Mouse (Mus musculus) intestine, embryonic 15.5 days (tissue): ENCODE measurements around the gene Zswim2. TPM values are rescaled to one million over a fixed set of nuclear protein-coding genes. Genes with fewer than 3 reads are reported as not detected.

Source experiments
- ATAC-seq: fragments of 200-750 bp; cut with Nextera tagmentation; 2 replicates; pipeline ENCODE4 v1.8.0; 2017; ENCODE audit warnings: moderate TSS enrichment, moderate library complexity
- H3K27ac ChIP-seq: fragments of 300-500 bp; sonication (generic); 2 replicates; pipeline ENCODE4 v1.5.1; 2015; ENCODE audit warnings: mild to moderate bottlenecking, inconsistent platforms
- H3K27me3 ChIP-seq: fragments of 300-500 bp; sonication (generic); replicated peaks from 2 replicates; pipeline ENCODE4 v1.6.1; 2015; ENCODE audit warnings: inconsistent platforms
- H3K36me3 ChIP-seq: fragments of 300-500 bp; sonication (generic); 2 replicates; pipeline ENCODE4 v1.6.1; 2015; ENCODE audit warnings: inconsistent platforms
- H3K4me1 ChIP-seq: fragments of 300-500 bp; sonication (generic); replicated peaks from 2 replicates; pipeline ENCODE4 v1.6.1; 2015; ENCODE audit warnings: inconsistent platforms
- H3K4me2 ChIP-seq: fragments of 300-500 bp; sonication (generic); replicated peaks from 2 replicates; pipeline ENCODE4 v1.6.1; 2015; ENCODE audit warnings: mild to moderate bottlenecking, inconsistent platforms
- H3K4me3 ChIP-seq: fragments of 300-500 bp; sonication (generic); replicated peaks from 2 replicates; pipeline ENCODE4 v1.5.1; 2015; ENCODE audit warnings: inconsistent platforms
- H3K9ac ChIP-seq: fragments of 300-500 bp; sonication (generic); 2 replicates; pipeline ENCODE4 v1.6.1; 2015; ENCODE audit warnings: inconsistent platforms
- H3K9me3 ChIP-seq: fragments of 300-500 bp; sonication (generic); 2 replicates; pipeline ENCODE4 v1.6.1; 2016; ENCODE audit warnings: inconsistent platforms
- WGBS: fragments of 180-500 bp; shearing (Covaris S2); methylation state at CpG from one replicate; pipeline ENCODE4 v1.1.7; 2015; 5-methylcytosine and 5-hydroxymethylcytosine counted together
- polyA plus RNA-seq: library from polyadenylated mRNA; unstranded; fragments of >200 nt; fragmentation: Nextera tagmentation; extraction: Ambion mirVana; gene quantifications from 2 replicates; pipeline ENCODE4 v1.2.1, GENCODE M21; 2015

The Zswim2 gene
- polyA plus RNA-seq, 1 experiment from 2014 or later = not detected

DNA sequence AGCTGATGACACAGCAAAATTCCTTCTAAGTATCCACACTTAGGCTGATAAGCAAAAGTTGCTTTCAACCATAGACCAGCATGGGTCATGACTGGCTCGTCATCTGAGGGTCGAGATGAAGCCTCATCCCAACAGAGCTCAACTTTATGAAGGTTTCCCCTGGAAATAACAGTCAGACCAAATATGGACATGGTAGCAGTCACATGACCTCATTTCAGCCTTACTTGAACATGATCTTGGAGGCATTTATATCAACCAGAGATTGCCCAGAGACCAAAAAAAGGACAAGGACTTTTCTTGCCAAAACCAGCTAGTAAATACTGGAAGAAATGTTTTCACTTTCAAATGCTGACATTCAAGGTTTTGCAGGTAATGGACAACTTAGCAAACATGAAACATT lies 47.3 kb downstream of the Zswim2 start:
- H3K9me3 ChIP-seq = no peaks in the 10 kb centered on the region
- no peak for ATAC-seq
- H3K27ac ChIP-seq = no peak overlapping the region
- no peaks in the 10 kb centered on the region for H3K4me1 ChIP-seq
- H3K36me3 ChIP-seq = no peaks in the 10 kb centered on the region
- no peaks in the 10 kb centered on the region for H3K27me3 ChIP-seq
- no peak overlapping the region for H3K4me3 ChIP-seq
- no peak overlapping the region for H3K4me2 ChIP-seq
- no peak overlapping the region for H3K9ac ChIP-seq
- WGBS = 94% methylated on average over 2 of the region's 2 CpGs

DNA sequence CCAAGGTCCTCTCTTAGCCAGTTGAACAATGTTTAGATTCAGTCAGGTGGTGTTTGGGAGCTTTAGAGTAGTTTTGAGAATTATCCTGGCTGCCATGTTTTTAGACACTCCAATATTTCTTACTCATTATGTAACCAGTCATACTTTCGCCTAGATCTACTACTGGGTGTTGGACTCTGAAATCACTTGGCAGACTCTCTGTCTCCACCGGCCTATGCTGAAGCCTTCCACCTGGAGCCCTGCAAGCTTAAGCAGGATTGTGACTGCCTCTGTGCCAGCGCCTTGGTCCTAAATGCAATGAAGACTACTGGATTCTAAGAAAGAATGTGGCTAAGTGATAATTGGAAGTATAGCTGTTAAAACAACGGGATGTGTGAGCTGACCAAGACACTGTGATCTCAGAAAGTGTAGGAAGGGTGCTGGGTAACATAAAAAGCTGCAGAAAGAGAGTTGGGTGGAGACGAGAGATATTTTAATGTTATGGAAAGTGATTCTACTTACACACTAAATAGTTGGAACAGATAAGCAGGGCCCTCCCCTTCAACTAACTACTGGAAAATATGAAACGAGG lies 57.1 kb downstream of the Zswim2 start:
- WGBS = 71% methylated on average over 6 of the region's 6 CpGs
- no peak overlapping the region for H3K27ac ChIP-seq

More for the DNA sequence above, 57.1 kb downstream of the Zswim2 start:
- Histone ChIP-seq H3K4me1 (no peaks in the 10 kb centered on the region), H3K4me3 (no peak overlapping the region), H3K9me3 (no peaks in the 10 kb centered on the region), H3K9ac (no peak overlapping the region), H3K27me3 (no peaks in the 10 kb centered on the region), H3K36me3 (no peaks in the 10 kb centered on the region), H3K4me2 (no peak overlapping the region)
- ATAC-seq = no peak

Other genes with a start within 250 kb of the Zswim2 start
- 61.3 and 76.7 TPM in 2 replicates for gene Itgav, start 216.8 kb downstream of the Zswim2 start, polyA plus RNA-seq
- gene Fam171b, start 128.6 kb downstream of the Zswim2 start, polyA plus RNA-seq = 8.9 and 9.3 TPM in 2 replicates
- not detected in 2 replicates for gene Gm13698, start 14.5 kb upstream of the Zswim2 start, polyA plus RNA-seq
- gene Gm13693, start 20.3 kb upstream of the Zswim2 start, polyA plus RNA-seq = not detected in 2 replicates
- gene Gm13695, start 26.1 kb upstream of the Zswim2 start, polyA plus RNA-seq = not detected in 2 replicates
- gene Gm13696, start 31.9 kb upstream of the Zswim2 start, polyA plus RNA-seq = not detected in 2 replicates
- gene Gm13694, start 37.7 kb upstream of the Zswim2 start, polyA plus RNA-seq = not detected in 2 replicates
- gene Gm13697, start 43.5 kb upstream of the Zswim2 start, polyA plus RNA-seq = not detected in 2 replicates
- not detected in 2 replicates for gene Gm13691, start 49.3 kb upstream of the Zswim2 start, polyA plus RNA-seq